Mouse (Mus musculus): ENCODE data around the gene Siah2. TPM values are rescaled to one million over a fixed set of nuclear protein-coding genes. Genes with fewer than 3 reads are reported as not detected.

The Siah2 gene
- polyA plus RNA-seq (2015; fragmentation: Nextera tagmentation; extraction: Ambion mirVana), result 7.8 and 7.9 TPM in 2 replicates

- ATAC-seq, result peak; percentile 97
- Histone ChIP-seq H3K27me3 (replicated peaks; ENCODE audit: control insufficient read depth, insufficient read depth, low read length) (no peaks in the 10 kb centered on the region), H3K9ac (replicated peaks; ENCODE audit: low read depth, low read length) (peak within 1 kb of the TSS; percentile 89), H3K36me3 (ENCODE audit: control insufficient read depth, insufficient read depth) (no peaks in the 10 kb centered on the region), H3K4me3 (replicated peaks; ENCODE audit: low read length) (peak within 1 kb of the TSS; percentile 92), H3K9me3 (ENCODE audit: control insufficient read depth, low read length) (no peaks in the 10 kb centered on the region), H3K4me2 (ENCODE audit: low read length) (peak within 1 kb of the TSS; percentile 93), H3K27ac (ENCODE audit: low read length) (peak within 1 kb of the TSS; percentile 91), H3K4me1 (replicated peaks; ENCODE audit: control insufficient read depth, insufficient read depth, low read length) (peaks cover 20% of the 10 kb centered on the region)
- WGBS, result under 1% methylated on average over 66 of the region's 87 CpGs
Observed at GRCm38 (mm10) chr3:58691997-58692721, at the start of gene Siah2. TSS of gene Siah2 (minus strand) at chr3:58692400.

DNA sequence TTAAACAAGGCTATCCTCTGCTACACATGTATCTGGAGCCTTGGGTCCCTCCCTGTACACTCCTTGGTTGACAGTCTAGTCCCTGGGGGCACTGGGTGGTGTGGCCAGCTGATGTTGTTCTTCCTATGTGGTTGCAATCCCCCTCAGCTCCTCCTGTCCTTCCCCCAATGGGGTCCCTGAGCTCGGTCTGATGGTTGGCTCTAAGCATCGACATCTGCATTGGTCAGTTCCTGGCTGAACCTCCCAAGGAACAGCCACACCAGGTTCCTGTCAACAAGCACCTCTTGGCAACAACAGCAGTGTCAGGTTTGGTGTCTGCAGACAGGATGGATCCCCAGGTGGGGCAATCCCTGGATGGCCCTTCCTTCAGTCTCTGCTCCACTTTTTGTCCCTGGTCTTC is 47.3 kb upstream of the Siah2 start:
- WGBS, result 69% methylated on average over 2 of the region's 2 CpGs
- Histone ChIP-seq H3K9ac (replicated peaks; ENCODE audit: low read depth, low read length) (no peak overlapping the region), H3K4me3 (replicated peaks; ENCODE audit: low read length) (no peak overlapping the region), H3K27me3 (replicated peaks; ENCODE audit: control insufficient read depth, insufficient read depth, low read length) (no peaks in the 10 kb centered on the region), H3K4me2 (ENCODE audit: low read length) (no peak overlapping the region), H3K36me3 (ENCODE audit: control insufficient read depth, insufficient read depth) (no peaks in the 10 kb centered on the region), H3K9me3 (ENCODE audit: control insufficient read depth, low read length) (no peaks in the 10 kb centered on the region), H3K27ac (ENCODE audit: low read length) (no peak overlapping the region), H3K4me1 (replicated peaks; ENCODE audit: control insufficient read depth, insufficient read depth, low read length) (0 out of 2 replicates have a peak, but pooled peaks cover 2% of the 10 kb centered on the region)
- no peak for ATAC-seq

- H3K4me2 ChIP-seq (ENCODE audit: low read length), result no peak overlapping the region
- no peaks in the 10 kb centered on the region for H3K27me3 ChIP-seq (replicated peaks; ENCODE audit: control insufficient read depth, insufficient read depth, low read length)
- no peaks in the 10 kb centered on the region for H3K36me3 ChIP-seq (ENCODE audit: control insufficient read depth, insufficient read depth)
- no peaks in the 10 kb centered on the region for H3K9me3 ChIP-seq (ENCODE audit: control insufficient read depth, low read length)
- H3K9ac ChIP-seq (replicated peaks; ENCODE audit: low read depth, low read length), result no peak overlapping the region
- 0 out of 2 replicates have a peak, but pooled peaks cover 2% of the 10 kb centered on the region for H3K4me1 ChIP-seq (replicated peaks; ENCODE audit: control insufficient read depth, insufficient read depth, low read length)
- 6% methylated on average over 6 of the region's 6 CpGs for WGBS
- H3K4me3 ChIP-seq (replicated peaks; ENCODE audit: low read length), result no peak overlapping the region
- H3K27ac ChIP-seq (ENCODE audit: low read length), result no peak overlapping the region
- no peak for ATAC-seq
Observed at GRCm38 (mm10) chr3:58738346-58739089, 46.3 kb upstream of the Siah2 start.

- Histone ChIP-seq H3K27me3 (replicated peaks; ENCODE audit: control insufficient read depth, insufficient read depth, low read length) (no peaks in the 10 kb centered on the region), H3K4me1 (replicated peaks; ENCODE audit: control insufficient read depth, insufficient read depth, low read length) (no peaks in the 10 kb centered on the region), H3K27ac (ENCODE audit: low read length) (no peak overlapping the region), H3K4me3 (replicated peaks; ENCODE audit: low read length) (no peak overlapping the region), H3K4me2 (ENCODE audit: low read length) (no peak overlapping the region), H3K9ac (replicated peaks; ENCODE audit: low read depth, low read length) (no peak overlapping the region), H3K36me3 (ENCODE audit: control insufficient read depth, insufficient read depth) (no peaks in the 10 kb centered on the region), H3K9me3 (ENCODE audit: control insufficient read depth, low read length) (no peaks in the 10 kb centered on the region)
- WGBS, result 86% methylated on average over 5 of the region's 5 CpGs
- no peak for ATAC-seq
Observed at GRCm38 (mm10) chr3:58731520-58731919, 39.3 kb upstream of the Siah2 start.

- 75% methylated on average over 3 of the region's 3 CpGs for WGBS
- no peak overlapping the region for H3K4me2 ChIP-seq (ENCODE audit: low read length)
- H3K9ac ChIP-seq (replicated peaks; ENCODE audit: low read depth, low read length), result no peak overlapping the region
- no peak for ATAC-seq
- no peaks in the 10 kb centered on the region for H3K36me3 ChIP-seq (ENCODE audit: control insufficient read depth, insufficient read depth)
- no peak overlapping the region for H3K4me3 ChIP-seq (replicated peaks; ENCODE audit: low read length)
- no peaks in the 10 kb centered on the region for H3K4me1 ChIP-seq (replicated peaks; ENCODE audit: control insufficient read depth, insufficient read depth, low read length)
- no peaks in the 10 kb centered on the region for H3K27me3 ChIP-seq (replicated peaks; ENCODE audit: control insufficient read depth, insufficient read depth, low read length)
- H3K27ac ChIP-seq (ENCODE audit: low read length), result no peak overlapping the region
- H3K9me3 ChIP-seq (ENCODE audit: control insufficient read depth, low read length), result no peaks in the 10 kb centered on the region
Observed at GRCm38 (mm10) chr3:58730580-58730979, 38.4 kb upstream of the Siah2 start.

GRCm38 (mm10) chr3:58729549-58729948 is 37.3 kb upstream of the Siah2 start:
- Histone ChIP-seq H3K4me3 (replicated peaks; ENCODE audit: low read length) (no peak overlapping the region), H3K9ac (replicated peaks; ENCODE audit: low read depth, low read length) (no peak overlapping the region), H3K36me3 (ENCODE audit: control insufficient read depth, insufficient read depth) (no peaks in the 10 kb centered on the region), H3K27me3 (replicated peaks; ENCODE audit: control insufficient read depth, insufficient read depth, low read length) (no peaks in the 10 kb centered on the region), H3K9me3 (ENCODE audit: control insufficient read depth, low read length) (no peaks in the 10 kb centered on the region), H3K27ac (ENCODE audit: low read length) (no peak overlapping the region), H3K4me2 (ENCODE audit: low read length) (no peak overlapping the region), H3K4me1 (replicated peaks; ENCODE audit: control insufficient read depth, insufficient read depth, low read length) (no peaks in the 10 kb centered on the region)
- no peak for ATAC-seq

GRCm38 (mm10) chr3:58727601-58728000 is 35.4 kb upstream of the Siah2 start:
- Histone ChIP-seq H3K9ac (replicated peaks; ENCODE audit: low read depth, low read length) (no peak overlapping the region), H3K27me3 (replicated peaks; ENCODE audit: control insufficient read depth, insufficient read depth, low read length) (no peaks in the 10 kb centered on the region), H3K4me2 (ENCODE audit: low read length) (no peak overlapping the region), H3K9me3 (ENCODE audit: control insufficient read depth, low read length) (no peaks in the 10 kb centered on the region), H3K36me3 (ENCODE audit: control insufficient read depth, insufficient read depth) (no peaks in the 10 kb centered on the region), H3K27ac (ENCODE audit: low read length) (no peak overlapping the region), H3K4me3 (replicated peaks; ENCODE audit: low read length) (no peak overlapping the region), H3K4me1 (replicated peaks; ENCODE audit: control insufficient read depth, insufficient read depth, low read length) (no peaks in the 10 kb centered on the region)
- no peak for ATAC-seq
- 91% methylated on average over 4 of the region's 4 CpGs for WGBS

- no peaks in the 10 kb centered on the region for H3K27me3 ChIP-seq (replicated peaks; ENCODE audit: control insufficient read depth, insufficient read depth, low read length)
Observed at GRCm38 (mm10) chr3:58727012-58727411, 34.8 kb upstream of the Siah2 start.

DNA sequence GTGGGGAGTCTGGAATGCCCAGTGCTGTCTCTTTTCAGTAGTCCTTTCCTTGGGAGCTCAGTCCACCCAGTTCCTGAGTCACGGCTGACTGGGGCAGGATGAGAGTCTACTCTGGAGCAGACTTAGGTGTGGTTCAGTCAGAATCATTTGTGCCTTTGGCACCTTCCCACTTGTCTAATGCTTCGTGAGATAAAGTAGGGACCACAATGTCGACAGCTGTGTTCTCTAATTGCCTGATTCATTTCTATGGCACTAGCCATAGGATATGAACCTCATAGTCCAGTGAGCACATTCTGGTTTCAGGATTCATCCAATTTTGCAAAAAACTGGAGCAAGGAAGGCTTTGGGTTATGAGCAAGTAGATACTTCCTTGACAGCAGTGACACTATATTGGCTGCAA is 34.2 kb upstream of the Siah2 start:
- H3K9me3 ChIP-seq (ENCODE audit: control insufficient read depth, low read length), result no peaks in the 10 kb centered on the region
- H3K36me3 ChIP-seq (ENCODE audit: control insufficient read depth, insufficient read depth), result no peaks in the 10 kb centered on the region
- H3K27me3 ChIP-seq (replicated peaks; ENCODE audit: control insufficient read depth, insufficient read depth, low read length), result no peaks in the 10 kb centered on the region
- H3K4me2 ChIP-seq (ENCODE audit: low read length), result no peak overlapping the region
- ATAC-seq, result no peak
- no peaks in the 10 kb centered on the region for H3K4me1 ChIP-seq (replicated peaks; ENCODE audit: control insufficient read depth, insufficient read depth, low read length)
- 80% methylated on average over 3 of the region's 3 CpGs for WGBS
- no peak overlapping the region for H3K4me3 ChIP-seq (replicated peaks; ENCODE audit: low read length)
- H3K27ac ChIP-seq (ENCODE audit: low read length), result no peak overlapping the region
- H3K9ac ChIP-seq (replicated peaks; ENCODE audit: low read depth, low read length), result no peak overlapping the region

More at GRCm38 (mm10) chr3:58727012-58727411, 34.8 kb upstream of the Siah2 start:
- no peak overlapping the region for H3K4me2 ChIP-seq (ENCODE audit: low read length)
- H3K4me3 ChIP-seq (replicated peaks; ENCODE audit: low read length), result no peak overlapping the region
- WGBS, result 50% methylated on average over 3 of the region's 3 CpGs
- H3K9me3 ChIP-seq (ENCODE audit: control insufficient read depth, low read length), result no peaks in the 10 kb centered on the region
- H3K27ac ChIP-seq (ENCODE audit: low read length), result no peak overlapping the region
- no peaks in the 10 kb centered on the region for H3K36me3 ChIP-seq (ENCODE audit: control insufficient read depth, insufficient read depth)
- no peak overlapping the region for H3K9ac ChIP-seq (replicated peaks; ENCODE audit: low read depth, low read length)
- no peaks in the 10 kb centered on the region for H3K4me1 ChIP-seq (replicated peaks; ENCODE audit: control insufficient read depth, insufficient read depth, low read length)
- peak; percentile 47; the same call in 1 of the 2 replicates for ATAC-seq

Measured in forebrain, embryonic 16.5 days (tissue).